Mouse (Mus musculus) NIH3T3 (cell line): Measurements from ENCODE around the gene Tmprss9.

Experiments
- DNase-seq: peaks from one replicate; pipeline ENCODE4 v3.0.0-alpha.2; 2012; ENCODE audit warnings: low read depth

Tmprss9 gene

DNA sequence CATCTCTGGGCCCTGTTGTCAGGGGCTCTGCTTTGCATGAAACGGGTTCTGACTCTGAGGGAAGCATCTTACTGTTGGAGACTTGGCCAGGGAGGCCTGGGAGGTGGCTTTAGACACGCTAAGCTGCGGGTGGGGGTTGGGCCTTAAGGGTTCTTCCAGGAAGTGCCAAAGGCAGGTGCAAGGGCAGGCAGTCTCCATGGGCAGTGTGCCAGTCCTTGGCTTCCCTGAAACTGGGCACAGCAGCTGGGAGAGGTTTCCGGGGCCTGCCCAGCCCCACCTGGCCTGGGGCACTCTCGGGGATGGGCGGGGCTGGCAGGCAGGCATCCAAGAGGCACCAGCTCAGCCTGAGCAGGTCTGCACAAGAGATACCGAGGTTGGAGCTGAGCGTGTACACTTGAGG lies 66.0 kb downstream of the Tmprss9 start:
- peak; percentile 41 for DNase-seq

- DNase-seq = peak; percentile 61
These were observed 67.3 kb downstream of the Tmprss9 start for GRCm38 (mm10) chr10:80938831-80939550.

- DNase-seq = peak; percentile 88
These were observed 68.0 kb downstream of the Tmprss9 start for GRCm38 (mm10) chr10:80939671-80940070.

GRCm38 (mm10) chr10:80940320-80940987 lies 68.8 kb downstream of the Tmprss9 start:
- peak; percentile 87 for DNase-seq

DNA sequence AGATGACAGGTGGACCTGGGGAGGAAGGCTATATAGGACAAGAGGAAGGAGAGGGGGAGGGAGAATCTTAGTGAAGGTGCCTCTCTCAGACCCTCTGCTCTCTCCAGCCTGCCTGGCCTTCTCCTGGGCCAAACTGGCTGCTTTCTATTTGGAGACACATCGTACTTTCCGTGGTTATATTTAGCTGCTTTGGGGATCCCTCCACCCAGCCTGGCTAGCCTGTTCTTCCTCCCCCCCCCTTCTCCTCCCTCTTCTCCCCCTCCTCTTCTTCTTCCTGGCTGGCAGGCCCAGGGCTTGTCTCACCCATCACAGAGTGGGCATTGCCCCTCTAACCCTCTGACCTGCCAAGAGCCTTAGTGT lies 69.3 kb downstream of the Tmprss9 start:
- DNase-seq = no peak

- no peak for DNase-seq
These were observed 71.3 kb downstream of the Tmprss9 start for GRCm38 (mm10) chr10:80942919-80943318.

DNA sequence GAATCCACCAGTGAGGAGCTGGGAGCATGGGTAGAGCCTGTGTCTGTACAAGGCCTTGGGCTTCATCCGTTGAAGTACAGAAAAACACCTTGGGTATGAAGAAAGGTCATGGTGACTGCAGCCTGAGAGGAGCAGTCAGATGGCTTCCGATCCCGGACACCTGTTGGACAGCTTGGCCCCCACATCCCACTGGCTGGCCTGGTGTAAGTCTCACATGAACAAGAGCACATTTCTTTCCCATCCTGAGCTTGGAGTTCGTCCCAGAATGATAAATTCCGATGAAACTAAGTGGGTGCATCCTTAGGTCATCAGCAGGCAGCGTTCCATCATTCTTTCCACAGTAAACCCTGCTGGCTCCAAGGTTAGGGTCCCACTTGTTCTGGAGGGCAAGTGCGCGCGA lies 72.1 kb downstream of the Tmprss9 start:
- DNase-seq = peak; percentile 72

DNA sequence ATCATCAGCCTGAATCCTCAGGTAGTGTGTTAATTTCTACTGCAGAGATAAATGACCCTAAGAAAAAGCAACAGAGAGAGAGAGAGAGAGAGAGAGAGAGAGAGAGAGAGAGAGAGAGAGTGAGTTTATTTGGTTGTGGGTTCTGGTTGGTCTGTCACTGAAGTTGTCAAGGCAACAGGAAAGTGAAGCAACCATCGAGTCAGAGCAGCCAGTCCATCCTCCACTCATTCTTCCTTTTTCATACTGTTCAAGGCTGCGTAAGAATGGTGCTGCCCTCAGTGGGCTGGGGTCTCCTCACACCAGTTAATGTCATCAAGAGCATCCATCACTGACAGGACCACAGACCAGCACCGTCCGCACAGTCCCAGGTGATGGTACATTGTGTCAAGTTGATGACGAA lies 72.6 kb downstream of the Tmprss9 start:
- no peak for DNase-seq

- DNase-seq = no peak
These were observed 75.2 kb downstream of the Tmprss9 start for GRCm38 (mm10) chr10:80946684-80947437.

DNA sequence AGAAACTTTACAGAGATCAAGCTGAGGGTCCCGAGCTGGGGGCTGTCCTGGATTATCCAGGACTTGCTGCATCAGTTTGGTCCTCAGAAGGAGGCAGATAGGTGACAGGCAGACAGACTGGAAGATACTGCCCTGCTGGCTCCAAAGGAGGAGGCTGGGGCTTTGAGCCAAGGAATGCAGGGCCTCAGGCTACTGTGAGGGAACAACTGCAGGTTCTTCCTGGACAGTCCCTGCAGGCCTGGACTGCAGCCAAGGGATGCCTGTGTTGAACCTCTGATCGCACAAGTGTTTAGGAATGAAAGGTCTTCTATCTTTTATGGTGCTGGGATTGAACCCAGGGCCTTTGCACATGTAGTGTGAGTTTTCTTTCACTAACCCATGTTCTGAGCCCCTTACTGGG lies 76.2 kb downstream of the Tmprss9 start:
- peak; percentile 58 for DNase-seq

DNA sequence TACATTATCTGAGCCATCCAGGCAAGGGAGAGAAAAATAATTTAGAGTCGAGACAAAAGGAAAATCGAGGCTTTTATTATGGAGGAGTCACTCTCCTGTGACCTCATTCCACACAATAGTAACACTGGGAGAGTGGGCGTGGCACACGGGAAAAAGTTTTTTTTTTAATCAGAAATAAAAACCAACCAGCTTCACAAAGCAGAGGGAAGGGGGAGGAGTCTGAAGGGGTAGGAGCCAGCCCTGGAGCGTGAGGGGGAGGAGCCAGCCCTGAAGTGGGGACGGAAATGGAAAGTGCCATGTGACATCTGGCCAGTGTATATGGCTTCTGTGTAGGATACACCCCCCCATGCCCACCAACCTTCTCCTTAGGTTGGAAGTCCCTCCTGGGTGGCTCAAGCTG lies 76.9 kb downstream of the Tmprss9 start:
- DNase-seq = peak; percentile 70

- DNase-seq = no peak
These were observed 77.4 kb downstream of the Tmprss9 start for GRCm38 (mm10) chr10:80949081-80949480.
